20 mouse cellular contexts compared by ENCODE assay signal in the genomic region with DNA sequence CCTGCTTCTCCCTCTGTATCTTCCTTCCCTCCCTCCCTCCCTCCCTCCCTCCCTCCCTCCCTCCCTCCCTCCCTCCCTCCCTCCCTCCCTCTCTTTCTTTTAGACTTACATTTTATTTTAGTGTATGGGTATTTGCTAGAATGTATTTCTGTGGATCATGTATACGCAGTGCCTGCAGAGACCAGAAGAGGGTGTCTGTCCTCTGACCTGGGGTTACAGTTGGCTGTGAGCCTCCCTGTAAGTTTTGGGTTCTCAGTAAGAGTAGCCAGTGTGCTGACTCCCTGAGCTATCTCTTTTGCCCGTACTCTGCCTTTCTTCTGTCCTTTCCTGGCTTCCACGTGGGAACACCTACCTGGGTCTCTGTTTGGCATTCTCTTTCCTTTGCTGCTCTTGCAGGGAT. TPM values are rescaled to one million over a fixed set of nuclear protein-coding genes. Genes with fewer than 3 reads are reported as not detected.
DNase-seq lines count a peak whose midpoint lies in the region; ATAC-seq and TF ChIP-seq lines count a peak whose summit lies in the region.
"Had no signal": no experiment of that assay in that cellular context is flagged by ENCODE, and none has a peak within 500 bp of the region (broad histone marks: within the 10 kb centered on the region; RNA-seq: fewer than 3 reads in every experiment).

No protein-coding gene starts in this region.

- intact Hi-C loops in left cerebral cortex, adult 2 months (cut with DNase I), result no loop called here

- DNase-seq in liver (peak; percentile 10), CH12.LX (ENCODE audit: extremely low read depth) (no peak)
- DNase-seq in liver, embryonic 11.5 days (ENCODE audit: low spot score), result no peak
- no peak for DNase-seq in left cerebral cortex, adult 2 months (ENCODE audit: extremely low spot score in 1 of 2, low spot score in 2 of 2)
- no peak for DNase-seq in cerebellum, adult 2 months
- DNase-seq: adrenal gland, adult 2 months; cerebellum, adult 18-20 months; gastrocnemius, postnatal 36 days; kidney, postnatal 10 days; layer of hippocampus, adult 9-11 months; spleen, adult 18-20 months had no signal

- TF ChIP-seq EP300 in CH12.LX (IDR thresholded peaks at IDR 0.05; ENCODE audit: low read length) (no peak), ES-Bruce4 (IDR thresholded peaks at IDR 0.05; ENCODE audit: insufficient read depth, low read depth, low read length) (no peak)

- in situ Hi-C loops in CH12.LX (cut with MboI; ENCODE audit: low pct_ligation_motif_present, low pct_unique_long_range_greater_than_20kb, low sequenced_read_pairs), result no loop called here

- TF ChIP-seq RAD21 in CH12.LX (IDR thresholded peaks at IDR 0.05; ENCODE audit: low read depth, low read length), result peak; percentile 24

- TF ChIP-seq POLR2A in CH12.LX (IDR thresholded peaks at IDR 0.05; ENCODE audit: low read depth, low read length), result no peak
- no peak for TF ChIP-seq POLR2A in ES-Bruce4 (IDR thresholded peaks at IDR 0.05; ENCODE audit: insufficient read depth, low read length)
- TF ChIP-seq POLR2A in cerebellum, adult 2 months (IDR thresholded peaks at IDR 0.05; ENCODE audit: borderline replicate concordance, insufficient read depth, low read length), result no peak

- no peaks in the 10 kb centered on the region for H3K79me2 ChIP-seq in CH12.LX (replicated peaks; ENCODE audit: control insufficient read depth, extremely low read depth, insufficient read depth, poor library complexity, severe bottlenecking)

- no peak overlapping the region for H3K4me2 ChIP-seq in liver, embryonic 11.5 days
- no peak overlapping the region for H3K4me2 ChIP-seq in CH12.LX (ENCODE audit: insufficient read depth, low read depth, poor library complexity, severe bottlenecking)
- no peak overlapping the region for H3K4me2 ChIP-seq in liver, embryonic 16.5 days (ENCODE audit: low read depth, low read length)
- H3K4me2 ChIP-seq: heart, embryonic 13.5 days; lung, embryonic 15.5 days; neural tube, embryonic 15.5 days had no signal

- no peak for ATAC-seq in liver, embryonic 11.5 days (replicated peaks; ENCODE audit: low FRiP score)
- ATAC-seq in liver, embryonic 16.5 days (ENCODE audit: low read depth), result 0 out of 2 replicates have a peak, but pooled peaks have one; percentile 19

- H3K27ac ChIP-seq in liver, embryonic 11.5 days (ENCODE audit: low read depth, low read length), result no peak overlapping the region
- H3K27ac ChIP-seq in CH12.LX (ENCODE audit: insufficient read depth, low read depth) (no peak overlapping the region), ES-Bruce4 (ENCODE audit: insufficient read depth, low read length) (no peak overlapping the region)
- no peak overlapping the region for H3K27ac ChIP-seq in liver, embryonic 16.5 days (ENCODE audit: low read length)
- H3K27ac ChIP-seq in left cerebral cortex, adult 2 months, result no peak overlapping the region
- H3K27ac ChIP-seq in cerebellum, adult 2 months (ENCODE audit: insufficient read depth, low read length), result no peak overlapping the region
- H3K27ac ChIP-seq: forebrain, embryonic 10.5 days; heart, embryonic 13.5 days; hindbrain, embryonic 10.5 days; limb, embryonic 10.5 days; lung, embryonic 15.5 days; midbrain, embryonic 10.5 days; neural tube, embryonic 15.5 days had no signal

- no peaks in the 10 kb centered on the region for H3K27me3 ChIP-seq in liver, embryonic 11.5 days (replicated peaks; ENCODE audit: control insufficient read depth, insufficient read depth, low read length)
- no peaks in the 10 kb centered on the region for H3K27me3 ChIP-seq in CH12.LX (replicated peaks)
- no peaks in the 10 kb centered on the region for H3K27me3 ChIP-seq in ES-Bruce4 (ENCODE audit: control insufficient read depth, insufficient read depth, low read length, poor library complexity, severe bottlenecking)
- H3K27me3 ChIP-seq in liver, embryonic 16.5 days (ENCODE audit: control insufficient read depth, insufficient read depth, low read depth, low read length), result no peaks in the 10 kb centered on the region
- H3K27me3 ChIP-seq in cerebellum, adult 2 months (ENCODE audit: control insufficient read depth, insufficient read depth, low read length), result no peaks in the 10 kb centered on the region
- H3K27me3 ChIP-seq: heart, embryonic 13.5 days; lung, embryonic 15.5 days; neural tube, embryonic 15.5 days had no signal

- no peak overlapping the region for H3K4me3 ChIP-seq in liver, embryonic 11.5 days (ENCODE audit: low read depth, low read length)
- H3K4me3 ChIP-seq in CH12.LX (replicated peaks in 1 of 3; ENCODE audit: low read depth in 2 of 3, low read length in 2 of 3, poor library complexity in 1 of 3), result no peak overlapping the region
- H3K4me3 ChIP-seq in ES-Bruce4 (ENCODE audit: low read depth, low read length), result no peak overlapping the region
- no peak overlapping the region for H3K4me3 ChIP-seq in liver, embryonic 16.5 days (ENCODE audit: low read depth, low read length)
- no peak overlapping the region for H3K4me3 ChIP-seq in left cerebral cortex, adult 2 months
- H3K4me3 ChIP-seq in cerebellum, adult 2 months (replicated peaks; ENCODE audit: insufficient read depth, low read depth, low read length), result no peak overlapping the region
- H3K4me3 ChIP-seq: forebrain, embryonic 10.5 days; heart, embryonic 13.5 days; hindbrain, embryonic 10.5 days; limb, embryonic 10.5 days; lung, embryonic 15.5 days; midbrain, embryonic 10.5 days; neural tube, embryonic 15.5 days had no signal

- 62% methylated on average over 3 of the region's 3 CpGs for WGBS in liver, embryonic 11.5 days
- 49% methylated on average over 3 of the region's 3 CpGs for WGBS in liver, embryonic 16.5 days (ENCODE audit: insufficient replicate concordance)
- 74% methylated on average over 3 of the region's 3 CpGs for WGBS in cerebellum, adult 2 months

- H3K4me1 ChIP-seq in liver, embryonic 11.5 days (replicated peaks; ENCODE audit: control insufficient read depth, insufficient read depth, low read length), result peaks cover 4% of the 10 kb centered on the region; the same call in 1 of the 2 replicates
- H3K4me1 ChIP-seq in CH12.LX (ENCODE audit: control insufficient read depth in 1 of 2, insufficient read depth in 2 of 2) (no peaks in the 10 kb centered on the region), ES-Bruce4 (ENCODE audit: control insufficient read depth, insufficient read depth, low read length) (peaks cover 2% of the 10 kb centered on the region)
- H3K4me1 ChIP-seq in liver, embryonic 16.5 days (ENCODE audit: control insufficient read depth, low read depth, low read length), result no peaks in the 10 kb centered on the region; the same call in 1 of the 2 replicates
- no peaks in the 10 kb centered on the region for H3K4me1 ChIP-seq in cerebellum, adult 2 months (ENCODE audit: control insufficient read depth, insufficient read depth, low read length)

- dilution Hi-C loops in CH12.LX (cut with MboI; ENCODE audit: extremely low pct_ligation_motif_present, extremely low pct_unique_long_range_greater_than_20kb, low sequenced_read_pairs), result no loop called here

- H3K9ac ChIP-seq in liver, embryonic 11.5 days (ENCODE audit: low read depth, low read length), result no peak overlapping the region
- H3K9ac ChIP-seq in CH12.LX (ENCODE audit: insufficient read depth, low read depth) (no peak overlapping the region), ES-Bruce4 (ENCODE audit: low read depth, poor library complexity, severe bottlenecking) (no peak overlapping the region)
- no peak overlapping the region for H3K9ac ChIP-seq in liver, embryonic 16.5 days (ENCODE audit: low read depth, low read length)
- H3K9ac ChIP-seq: heart, embryonic 13.5 days; lung, embryonic 15.5 days; neural tube, embryonic 15.5 days had no signal

- no peaks in the 10 kb centered on the region for H3K36me3 ChIP-seq in liver, embryonic 11.5 days (ENCODE audit: control insufficient read depth, insufficient read depth, low read length)
- H3K36me3 ChIP-seq in CH12.LX (replicated peaks in 1 of 2; ENCODE audit: control insufficient read depth in 1 of 2, insufficient read depth in 1 of 2, low read length in 1 of 2) (no peaks in the 10 kb centered on the region), ES-Bruce4 (ENCODE audit: control insufficient read depth, insufficient read depth, low read length, poor library complexity, severe bottlenecking) (no peaks in the 10 kb centered on the region)
- H3K36me3 ChIP-seq in liver, embryonic 16.5 days (ENCODE audit: control insufficient read depth, insufficient read depth), result no peaks in the 10 kb centered on the region
- H3K36me3 ChIP-seq: forebrain, embryonic 10.5 days; heart, embryonic 13.5 days; hindbrain, embryonic 10.5 days; limb, embryonic 10.5 days; lung, embryonic 15.5 days; midbrain, embryonic 10.5 days; neural tube, embryonic 15.5 days had no signal

- no peaks in the 10 kb centered on the region for H3K9me3 ChIP-seq in liver, embryonic 11.5 days (ENCODE audit: control insufficient read depth, low read length)
- H3K9me3 ChIP-seq in CH12.LX (replicated peaks; ENCODE audit: low read length) (no peaks in the 10 kb centered on the region), ES-Bruce4 (replicated peaks; ENCODE audit: control insufficient read depth, insufficient read depth, low read length, poor library complexity, severe bottlenecking) (no peaks in the 10 kb centered on the region)
- no peaks in the 10 kb centered on the region for H3K9me3 ChIP-seq in liver, embryonic 16.5 days (replicated peaks; ENCODE audit: control insufficient read depth, low read length)
- H3K9me3 ChIP-seq: forebrain, embryonic 10.5 days; heart, embryonic 13.5 days; hindbrain, embryonic 10.5 days; limb, embryonic 10.5 days; lung, embryonic 15.5 days; midbrain, embryonic 10.5 days; neural tube, embryonic 15.5 days had no signal

- peak in 1 of 2 experiments; percentile 50; a peak in 2 of 4 replicates for TF ChIP-seq CTCF in CH12.LX (conservative IDR thresholded peaks at IDR 0.05 in 1 of 2, IDR thresholded peaks at IDR 0.05 in 1 of 2; ENCODE audit: low read depth in 2 of 2, low read length in 2 of 2)
- peak; percentile 24 for TF ChIP-seq CTCF in ES-Bruce4 (IDR thresholded peaks at IDR 0.05; ENCODE audit: low read depth, low read length)
- no peak; the same call in none of the 2 replicates for TF ChIP-seq CTCF in left cerebral cortex, adult 2 months (IDR thresholded peaks at IDR 0.05)
- no peak for TF ChIP-seq CTCF in cerebellum, adult 2 months (IDR thresholded peaks at IDR 0.05; ENCODE audit: borderline replicate concordance, insufficient read depth, low read depth, low read length)

TF ChIP-seq in CH12.LX, 34 proteins besides CTCF, POLR2A, EP300 and RAD21 (continues in another document):
- TF ChIP-seq PAX5 (IDR thresholded peaks at IDR 0.05; ENCODE audit: low read length), result no peak
- TF ChIP-seq ZKSCAN1 (IDR thresholded peaks at IDR 0.05; ENCODE audit: borderline replicate concordance, low read depth, low read length), result no peak

RNA-seq across cellular contexts. Expression of a gene that starts 27.1 kb away (rescaled TPM):
- polyA plus RNA-seq in liver, embryonic 11.5 days (2014; fragmentation: Nextera tagmentation; extraction: Ambion mirVana), result 1.3 and 1.7 TPM in 2 replicates
- total RNA-seq in CH12.LX (2012; rRNA removed), result 0.08 and 0.38 TPM in 2 replicates
- not detected in 2 replicates for total RNA-seq in CH12.LX (2014; rRNA removed)
- polyA plus RNA-seq in CH12.LX (2012; ENCODE audit: insufficient read length, low read depth), result 0.05 and 0.41 TPM in 2 replicates
- 59.2 and 64.2 TPM in 2 replicates for polyA plus RNA-seq in ES-Bruce4 (2011; ENCODE audit: insufficient read depth, insufficient read length, low read depth, missing spikeins)
- 0.32 and 0.57 TPM in 2 replicates for polyA plus RNA-seq in liver, embryonic 16.5 days (2015; fragmentation: Nextera tagmentation; extraction: Ambion mirVana)
- total RNA-seq in left cerebral cortex, adult 2 months (2021), result 100 to 1,000 TPM; 450 to 496 TPM
- polyA plus RNA-seq in cerebellum, adult 2 months (2012; rRNA removed), result 21.0 and 21.5 TPM in 2 replicates
